Mouse (Mus musculus) MEL (cell line): ENCODE data around the gene P2rx7. TPM values are rescaled to one million over a fixed set of nuclear protein-coding genes. Genes with fewer than 3 reads are reported as not detected.
A peak's percentile ranks its signal among the peaks of the same experiment; 100 is the strongest.

Experiments used
- DNase-seq: peaks from one replicate; pipeline ENCODE4 v3.0.0; 2011; ENCODE audit warnings: low read depth, low spot score
- H3K27ac ChIP-seq: 2 replicates; pipeline ENCODE4 v1.5.1; 2012; ENCODE audit warnings: low read depth, mild to moderate bottlenecking, control low read depth, low read length, moderate library complexity; ENCODE audit not compliant: control insufficient read depth
- H3K27me3 ChIP-seq, 2 experiments: fragments of 150-350 bp in 1 of 2; sonication (generic) in 1 of 2; 2 replicates each; pipeline ENCODE4 v1.6.1; 2012; ENCODE audit warnings: low read length in 2 of 2, mild to moderate bottlenecking in 2 of 2, improper control_type of control experiment in 1 of 2, moderate library complexity in 1 of 2; ENCODE audit not compliant: insufficient read depth in 2 of 2, control insufficient read depth in 1 of 2
- H3K36me3 ChIP-seq, 2 experiments: 2 replicates each; pipeline ENCODE4 v1.6.1; 2012 to 2014; ENCODE audit warnings: low read length in 2 of 2, improper control_type of control experiment in 1 of 2, inconsistent platforms in 1 of 2, mild to moderate bottlenecking in 1 of 2; ENCODE audit not compliant: insufficient read depth in 2 of 2, control insufficient read depth in 1 of 2
- H3K4me1 ChIP-seq, 2 experiments: fragments of 150-350 bp in 1 of 2; sonication (generic) in 1 of 2; 2 replicates each; pipeline ENCODE4 v1.6.1; 2012; ENCODE audit warnings: low read length in 2 of 2, improper control_type of control experiment in 1 of 2, mild to moderate bottlenecking in 1 of 2; ENCODE audit not compliant: insufficient read depth in 2 of 2, control insufficient read depth in 1 of 2
- H3K4me3 ChIP-seq, 2 experiments: fragments of 150-350 bp in 1 of 2; sonication (generic) in 1 of 2; 2 replicates each; pipeline ENCODE4 v1.5.1; 2012; ENCODE audit warnings: low read depth in 2 of 2, low read length in 2 of 2, mild to moderate bottlenecking in 2 of 2, moderate library complexity in 2 of 2, control low read depth in 1 of 2, improper control_type of control experiment in 1 of 2; ENCODE audit not compliant: control insufficient read depth in 1 of 2, insufficient read depth in 1 of 2
- H3K79me2 ChIP-seq: 2 replicates; pipeline ENCODE4 v1.6.1; 2012; ENCODE audit warnings: mild to moderate bottlenecking, low read length, moderate library complexity; ENCODE audit not compliant: control insufficient read depth, poor library complexity, insufficient read depth
- H3K9ac ChIP-seq: 2 replicates; pipeline ENCODE4 v1.6.1; 2012; ENCODE audit warnings: low read depth, mild to moderate bottlenecking, control low read depth, low read length, moderate library complexity; ENCODE audit not compliant: control insufficient read depth, poor library complexity, severe bottlenecking
- H3K9me3 ChIP-seq: fragments of 150-350 bp; sonication (generic); replicated peaks from 2 replicates; pipeline ENCODE4 v1.6.1; 2012; ENCODE audit warnings: mild to moderate bottlenecking, low read length, improper control_type of control experiment, moderate library complexity; ENCODE audit not compliant: insufficient read depth
- BHLHE40 ChIP-seq: IDR thresholded peaks from 2 replicates; pipeline ENCODE4 v1.6.1; 2012; ENCODE audit warnings: low read depth, mild to moderate bottlenecking, inconsistent platforms, low read length, improper control_type of control experiment, borderline replicate concordance
- CHD1 ChIP-seq: IDR thresholded peaks from 2 replicates; pipeline ENCODE4 v1.6.1; 2012; ENCODE audit warnings: low read depth, mild to moderate bottlenecking, inconsistent platforms, low read length, improper control_type of control experiment
- CHD2 ChIP-seq: IDR thresholded peaks from 2 replicates; pipeline ENCODE4 v1.6.1; 2011; ENCODE audit warnings: low read length, improper control_type of control experiment
- CTCF ChIP-seq, 3 experiments: IDR thresholded peaks in 2 of 3; conservative IDR thresholded peaks in 1 of 3; 2 replicates each; pipeline ENCODE4 v1.5.1; 2011 to 2012; ENCODE audit warnings: low read length in 3 of 3, low read depth in 2 of 3, mild to moderate bottlenecking in 2 of 3, improper control_type of control experiment in 1 of 3, inconsistent platforms in 1 of 3, mixed read lengths in 1 of 3, moderate library complexity in 1 of 3; ENCODE audit not compliant: control insufficient read depth in 1 of 3, insufficient read depth in 1 of 3, poor library complexity in 1 of 3, severe bottlenecking in 1 of 3
- E2F4 ChIP-seq: IDR thresholded peaks from 2 replicates; pipeline ENCODE4 v1.6.1; 2011; ENCODE audit warnings: low read depth, low read length, improper control_type of control experiment, borderline replicate concordance
- ELF1 ChIP-seq: IDR thresholded peaks from 2 replicates; pipeline ENCODE4 v1.6.1; 2014; ENCODE audit warnings: low read depth, mild to moderate bottlenecking, inconsistent platforms, low read length, improper control_type of control experiment, moderate library complexity
- EP300 ChIP-seq, 2 experiments: IDR thresholded peaks; 2 replicates each; pipeline ENCODE4 v1.6.1; 2011; ENCODE audit warnings: improper control_type of control experiment in 2 of 2, low read length in 2 of 2, low read depth in 1 of 2, mild to moderate bottlenecking in 1 of 2
- ETS1 ChIP-seq: IDR thresholded peaks from 2 replicates; pipeline ENCODE4 v1.6.1; 2012; ENCODE audit warnings: low read depth, mild to moderate bottlenecking, inconsistent platforms, low read length, improper control_type of control experiment, moderate library complexity
- GATA1 ChIP-seq: IDR thresholded peaks from 2 replicates; pipeline ENCODE4 v1.6.1; 2011; ENCODE audit warnings: low read depth, low read length, improper control_type of control experiment
- HCFC1 ChIP-seq: IDR thresholded peaks from 2 replicates; pipeline ENCODE4 v1.6.1; 2012; ENCODE audit warnings: low read depth, mild to moderate bottlenecking, inconsistent platforms, low read length, improper control_type of control experiment, moderate library complexity
- JUND ChIP-seq: IDR thresholded peaks from 2 replicates; pipeline ENCODE4 v1.6.1; 2011; ENCODE audit warnings: low read depth, mild to moderate bottlenecking, improper control_type of control experiment, low read length
- MAFK ChIP-seq: IDR thresholded peaks from 2 replicates; pipeline ENCODE4 v1.6.1; 2011; ENCODE audit warnings: low read depth, mild to moderate bottlenecking, low read length, improper control_type of control experiment, borderline replicate concordance
- MAX ChIP-seq: IDR thresholded peaks from 2 replicates; pipeline ENCODE4 v1.6.1; 2011; ENCODE audit warnings: low read length, improper control_type of control experiment
- MAZ ChIP-seq: IDR thresholded peaks from 2 replicates; pipeline ENCODE4 v1.6.1; 2012; ENCODE audit warnings: low read depth, mild to moderate bottlenecking, inconsistent platforms, low read length, improper control_type of control experiment
- MXI1 ChIP-seq: IDR thresholded peaks from 2 replicates; pipeline ENCODE4 v1.6.1; 2011; ENCODE audit warnings: mild to moderate bottlenecking, low read depth, low read length, improper control_type of control experiment
- MYB ChIP-seq: IDR thresholded peaks from 2 replicates; pipeline ENCODE4 v1.6.1; 2011; ENCODE audit warnings: mild to moderate bottlenecking, low read depth, low read length, improper control_type of control experiment
- MYC ChIP-seq: IDR thresholded peaks from 2 replicates; pipeline ENCODE4 v1.6.1; 2011; ENCODE audit warnings: low read depth, mild to moderate bottlenecking, low read length, improper control_type of control experiment, moderate library complexity
- NELFE ChIP-seq: IDR thresholded peaks from 2 replicates; pipeline ENCODE4 v1.6.1; 2011; ENCODE audit warnings: low read depth, low read length, improper control_type of control experiment
- POLR2AphosphoS2 ChIP-seq: IDR thresholded peaks from 2 replicates; pipeline ENCODE4 v1.6.1; 2011; ENCODE audit warnings: low read length, improper control_type of control experiment
- POLR2AphosphoS5 ChIP-seq: IDR thresholded peaks from 2 replicates; pipeline ENCODE4 v1.6.1; 2012; ENCODE audit warnings: low read depth, borderline replicate concordance, mild to moderate bottlenecking, inconsistent platforms, low read length, moderate library complexity, mixed read lengths
- RAD21 ChIP-seq: IDR thresholded peaks from 2 replicates; pipeline ENCODE4 v1.6.1; 2011; ENCODE audit warnings: mild to moderate bottlenecking, low read depth, low read length, improper control_type of control experiment
- RCOR1 ChIP-seq: IDR thresholded peaks from 2 replicates; pipeline ENCODE4 v1.6.1; 2012; ENCODE audit warnings: low read depth, mild to moderate bottlenecking, inconsistent platforms, low read length, improper control_type of control experiment
- SIN3A ChIP-seq: IDR thresholded peaks from 2 replicates; pipeline ENCODE4 v1.6.1; 2012; ENCODE audit warnings: low read length, improper control_type of control experiment, inconsistent platforms
- SMC3 ChIP-seq: IDR thresholded peaks from 2 replicates; pipeline ENCODE4 v1.6.1; 2011; ENCODE audit warnings: low read depth, low read length, improper control_type of control experiment
- TBP ChIP-seq: IDR thresholded peaks from 2 replicates; pipeline ENCODE4 v1.8.0; 2011; ENCODE audit warnings: low read depth, low read length, improper control_type of control experiment
- TCF12 ChIP-seq: IDR thresholded peaks from 2 replicates; pipeline ENCODE4 v1.6.1; 2014; ENCODE audit warnings: low read depth, mild to moderate bottlenecking, inconsistent platforms, low read length, improper control_type of control experiment, moderate library complexity
- UBTF ChIP-seq: IDR thresholded peaks from 2 replicates; pipeline ENCODE4 v1.6.1; 2012; ENCODE audit warnings: low read depth, mild to moderate bottlenecking, inconsistent platforms, low read length, improper control_type of control experiment, moderate library complexity, borderline replicate concordance; ENCODE audit not compliant: insufficient read depth
- USF1 ChIP-seq: IDR thresholded peaks from 2 replicates; pipeline ENCODE4 v1.6.1; 2014; ENCODE audit warnings: low read depth, mild to moderate bottlenecking, inconsistent platforms, low read length, improper control_type of control experiment, moderate library complexity
- USF2 ChIP-seq, 2 experiments: IDR thresholded peaks; 2 replicates each; pipeline ENCODE4 v1.6.1; 2011 to 2012; ENCODE audit warnings: improper control_type of control experiment in 2 of 2, low read length in 2 of 2, borderline replicate concordance in 1 of 2, inconsistent platforms in 1 of 2, low read depth in 1 of 2, mild to moderate bottlenecking in 1 of 2; ENCODE audit not compliant: insufficient read depth in 1 of 2
- ZC3H11A ChIP-seq: IDR thresholded peaks from 2 replicates; pipeline ENCODE4 v1.6.1; 2012; ENCODE audit warnings: low read depth, mild to moderate bottlenecking, inconsistent platforms, low read length, improper control_type of control experiment
- ZKSCAN1 ChIP-seq: IDR thresholded peaks from 2 replicates; pipeline ENCODE4 v1.6.1; 2012; ENCODE audit warnings: low read depth, mild to moderate bottlenecking, inconsistent platforms, low read length, improper control_type of control experiment, moderate library complexity
- ZMIZ1 ChIP-seq: IDR thresholded peaks from 2 replicates; pipeline ENCODE4 v1.6.1; 2012; ENCODE audit warnings: low read depth, mild to moderate bottlenecking, inconsistent platforms, low read length, improper control_type of control experiment, moderate library complexity
- ZNF384 ChIP-seq: IDR thresholded peaks from 2 replicates; pipeline ENCODE4 v1.6.1; 2012; ENCODE audit warnings: low read depth, mild to moderate bottlenecking, inconsistent platforms, low read length, improper control_type of control experiment
- polyA plus RNA-seq, 2 experiments: library from polyadenylated mRNA; stranded (reverse) in 1 of 2; unstranded in 1 of 2; fragments of >175 nt in 1 of 2; fragments of >200 nt in 1 of 2; gene quantifications; 2 replicates each; pipeline versions ENCODE4 v1.2.1 to v1.2.4; 2012; ENCODE audit warnings: low replicate concordance in 2 of 2, low read depth in 1 of 2; ENCODE audit not compliant: insufficient read length in 2 of 2, insufficient read depth in 1 of 2, missing spikeins in 1 of 2
- total RNA-seq: library from RNA; depleted of rRNA; stranded (reverse); fragments of 300-350 nt; gene quantifications from 2 replicates; pipeline ENCODE4 v1.2.3, GENCODE M21; 2012

Gene P2rx7
- total and polyA plus RNA-seq, 3 experiments: 29.3 to 254 (median 40.8) TPM

- TF ChIP-seq MAX: peak; percentile 66; the same call in 1 of the 2 replicates
- peak; percentile 86; the same call in 1 of the 2 replicates for TF ChIP-seq ZMIZ1
- peak; percentile 74 for TF ChIP-seq MXI1
- TF ChIP-seq BHLHE40: no peak
- TF ChIP-seq RAD21: no peak
- peak; percentile 45; the same call in 1 of the 2 replicates for TF ChIP-seq JUND
- TF ChIP-seq, all 39 proteins: peak for 21
Observed at GRCm38 (mm10) chr5:122625565-122626252, 18.0 kb upstream of the P2rx7 start (continued).

- Histone ChIP-seq H3K27me3 (no peaks in the 10 kb centered on the region), H3K4me3 (peak overlapping the region in 1 of 2 experiments; percentile 47; a peak in 1 of 4 replicates), H3K4me1 (peaks cover 10 to 35% of the 10 kb centered on the region in 2 experiments), H3K27ac (peak overlapping the region; percentile 99), H3K9me3 (no peaks in the 10 kb centered on the region), H3K9ac (peak overlapping the region; percentile 65; the same call in 1 of the 2 replicates), H3K36me3 (peaks cover 0 to 17% of the 10 kb centered on the region in 2 experiments; a peak in 2 of 4 replicates), H3K79me2 (peaks cover 2% of the 10 kb centered on the region; the same call in 1 of the 2 replicates)
- peak; percentile 92 for DNase-seq
- TF ChIP-seq SMC3: peak; percentile 98
- TF ChIP-seq NELFE: no peak
- no peak for TF ChIP-seq CHD1
- peak; percentile 14; the same call in 1 of the 2 replicates for TF ChIP-seq JUND
- peak; percentile 45; the same call in 1 of the 2 replicates for TF ChIP-seq TBP
- no peak for TF ChIP-seq CHD2
- TF ChIP-seq UBTF: no peak
- peak; percentile 84 for TF ChIP-seq GATA1
- peak; percentile 44; the same call in 1 of the 2 replicates for TF ChIP-seq HCFC1
- TF ChIP-seq MAZ: 0 out of 2 replicates have a peak, but pooled peaks have one; percentile 8
- peak; percentile 56 for TF ChIP-seq TCF12
- no peak for TF ChIP-seq ZKSCAN1
- peak; percentile 64; the same call in 1 of the 2 replicates for TF ChIP-seq MYC
- TF ChIP-seq RCOR1: peak; percentile 12; the same call in 1 of the 2 replicates
- peak; percentile 80 for TF ChIP-seq SIN3A
- TF ChIP-seq ELF1: peak; percentile 37; the same call in 1 of the 2 replicates
- TF ChIP-seq USF1: no peak; the same call in 1 of the 2 replicates
- TF ChIP-seq USF2 (IDR thresholded peaks at IDR 0.05; ENCODE audit: borderline replicate concordance in 1 of 2, insufficient read depth in 1 of 2, low read depth in 1 of 2, low read length in 2 of 2): no peak
- TF ChIP-seq ZC3H11A: peak; percentile 94
- peak; percentile 96 to 99 (median 97) for TF ChIP-seq CTCF (IDR thresholded peaks at IDR 0.05 in 2 of 3, conservative IDR thresholded peaks at IDR 0.05 in 1 of 3; ENCODE audit: control insufficient read depth in 1 of 3, insufficient read depth in 1 of 3, low read depth in 2 of 3, low read length in 3 of 3, poor library complexity in 1 of 3, severe bottlenecking in 1 of 3)
- no peak for TF ChIP-seq MAFK
- TF ChIP-seq MAX: no peak
- peak; percentile 27; the same call in 1 of the 2 replicates for TF ChIP-seq ZNF384
- no peak for TF ChIP-seq E2F4
- peak; percentile 76 for TF ChIP-seq MXI1
- TF ChIP-seq ETS1: peak; percentile 82
- TF ChIP-seq POLR2AphosphoS5: no peak
- no peak for TF ChIP-seq POLR2AphosphoS2
- peak in 1 of 2 experiments; percentile 44; a peak in 2 of 4 replicates for TF ChIP-seq EP300 (IDR thresholded peaks at IDR 0.05; ENCODE audit: low read depth in 1 of 2, low read length in 2 of 2)
- no peak for TF ChIP-seq MYB
Observed at GRCm38 (mm10) chr5:122627243-122627642, 16.5 kb upstream of the P2rx7 start.
